Mouse (Mus musculus): Measurements from ENCODE around the gene Myl3. TPM values are rescaled to one million over a fixed set of nuclear protein-coding genes. Genes with fewer than 3 reads are reported as not detected.
A peak's percentile ranks its signal among the peaks of the same experiment; 100 is the strongest.

Myl3 gene
- total and polyA plus RNA-seq, 3 experiments: not detected

DNA sequence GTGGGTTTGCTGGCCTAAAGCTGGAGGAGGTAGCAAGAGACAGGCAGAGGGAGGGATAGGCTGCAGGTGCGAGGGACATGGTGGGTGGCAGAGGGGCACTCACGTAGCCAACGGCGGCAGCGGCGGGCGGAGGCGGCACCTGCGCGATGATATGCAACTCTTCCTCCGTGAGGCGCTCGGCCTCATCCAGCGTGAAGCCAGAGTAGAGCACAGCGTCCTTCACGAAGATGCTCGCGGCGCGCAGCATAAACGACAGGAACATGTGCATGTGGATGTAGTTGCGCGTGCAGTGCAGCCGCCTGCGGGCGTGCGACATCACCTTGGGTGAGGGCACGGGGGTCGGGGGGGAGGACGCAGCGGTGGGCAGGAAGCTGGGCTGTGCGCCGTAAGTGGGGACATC is 14.8 kb upstream of the Myl3 start:
- H3K79me2 ChIP-seq (ENCODE audit: control insufficient read depth, insufficient read depth, low read length, poor library complexity): no peaks in the 10 kb centered on the region
- no peak overlapping the region for H3K4me3 ChIP-seq (ENCODE audit: control insufficient read depth in 1 of 2, insufficient read depth in 1 of 2, low read depth in 2 of 2, low read length in 2 of 2)
- TF ChIP-seq ZMIZ1 (IDR thresholded peaks at IDR 0.05; ENCODE audit: low read depth, low read length): no peak
- no peak for TF ChIP-seq MAX (IDR thresholded peaks at IDR 0.05; ENCODE audit: low read length)
- TF ChIP-seq TCF12 (IDR thresholded peaks at IDR 0.05; ENCODE audit: low read depth, low read length): no peak
- TF ChIP-seq GABPA (IDR thresholded peaks at IDR 0.05; ENCODE audit: low read depth, low read length): no peak
- no peak for TF ChIP-seq MYB (IDR thresholded peaks at IDR 0.05; ENCODE audit: low read depth, low read length)
- TF ChIP-seq NRF1 (IDR thresholded peaks at IDR 0.05; ENCODE audit: insufficient read depth, low read depth, low read length, poor library complexity, severe bottlenecking): no peak
- no peak for TF ChIP-seq TBP (IDR thresholded peaks at IDR 0.05; ENCODE audit: low read depth, low read length)
- no peak for TF ChIP-seq GATA1 (IDR thresholded peaks at IDR 0.05; ENCODE audit: low read depth, low read length)
- no peak for TF ChIP-seq ZC3H11A (IDR thresholded peaks at IDR 0.05; ENCODE audit: low read depth, low read length)
- no peak for TF ChIP-seq USF1 (IDR thresholded peaks at IDR 0.05; ENCODE audit: low read depth, low read length)
- TF ChIP-seq TAL1 (IDR thresholded peaks at IDR 0.05; ENCODE audit: low read length): no peak
- TF ChIP-seq POLR2AphosphoS5 (IDR thresholded peaks at IDR 0.05; ENCODE audit: borderline replicate concordance, low read depth, low read length): no peak
- no peak overlapping the region for H3K9ac ChIP-seq (ENCODE audit: control insufficient read depth, low read depth, low read length, poor library complexity, severe bottlenecking)
- no peaks in the 10 kb centered on the region for H3K4me1 ChIP-seq (ENCODE audit: control insufficient read depth in 1 of 2, insufficient read depth in 2 of 2, low read length in 2 of 2)
- no peaks in the 10 kb centered on the region for H3K27me3 ChIP-seq (ENCODE audit: control insufficient read depth in 1 of 2, insufficient read depth in 2 of 2, low read length in 2 of 2)
- no peaks in the 10 kb centered on the region for H3K9me3 ChIP-seq (replicated peaks; ENCODE audit: insufficient read depth, low read length)
- no peaks in the 10 kb centered on the region for H3K36me3 ChIP-seq (ENCODE audit: control insufficient read depth in 1 of 2, insufficient read depth in 2 of 2, low read length in 2 of 2)
- no peak for DNase-seq (ENCODE audit: low read depth, low spot score)
- no peak overlapping the region for H3K27ac ChIP-seq (ENCODE audit: control insufficient read depth, low read depth, low read length)

GRCm38 (mm10) chr9:110729841-110730240 is 11.8 kb upstream of the Myl3 start:
- DNase-seq (ENCODE audit: low read depth, low spot score): peak; percentile 43
- Histone ChIP-seq H3K4me1 (ENCODE audit: control insufficient read depth in 1 of 2, insufficient read depth in 2 of 2, low read length in 2 of 2) (0 out of 4 replicates have a peak, but pooled peaks cover 0 to 4% of the 10 kb centered on the region in 2 experiments), H3K79me2 (ENCODE audit: control insufficient read depth, insufficient read depth, low read length, poor library complexity) (no peaks in the 10 kb centered on the region), H3K9ac (ENCODE audit: control insufficient read depth, low read depth, low read length, poor library complexity, severe bottlenecking) (no peak overlapping the region), H3K27me3 (ENCODE audit: control insufficient read depth in 1 of 2, insufficient read depth in 2 of 2, low read length in 2 of 2) (no peaks in the 10 kb centered on the region), H3K9me3 (replicated peaks; ENCODE audit: insufficient read depth, low read length) (no peaks in the 10 kb centered on the region), H3K27ac (ENCODE audit: control insufficient read depth, low read depth, low read length) (no peak overlapping the region), H3K4me3 (ENCODE audit: control insufficient read depth in 1 of 2, insufficient read depth in 1 of 2, low read depth in 2 of 2, low read length in 2 of 2) (no peak overlapping the region), H3K36me3 (ENCODE audit: control insufficient read depth in 1 of 2, insufficient read depth in 2 of 2, low read length in 2 of 2) (no peaks in the 10 kb centered on the region)
- TF ChIP-seq CTCF (IDR thresholded peaks at IDR 0.05 in 2 of 3, conservative IDR thresholded peaks at IDR 0.05 in 1 of 3; ENCODE audit: control insufficient read depth in 1 of 3, insufficient read depth in 1 of 3, low read depth in 2 of 3, low read length in 3 of 3, poor library complexity in 1 of 3, severe bottlenecking in 1 of 3) (peak; percentile 57 to 84 (median 72)), GABPA (IDR thresholded peaks at IDR 0.05; ENCODE audit: low read depth, low read length) (no peak), ZC3H11A (IDR thresholded peaks at IDR 0.05; ENCODE audit: low read depth, low read length) (peak; percentile 27; the same call in 1 of the 2 replicates), MEF2A (IDR thresholded peaks at IDR 0.05; ENCODE audit: extremely low read depth, insufficient replicate concordance, low read depth, low read length, poor library complexity, severe bottlenecking) (no peak), RAD21 (IDR thresholded peaks at IDR 0.05; ENCODE audit: low read depth, low read length) (peak; percentile 39), SMC3 (IDR thresholded peaks at IDR 0.05; ENCODE audit: low read depth, low read length) (peak; percentile 81)
